Mouse (Mus musculus) stomach, postnatal 0 days (tissue): ENCODE results near the gene Cwf19l1.
A peak's percentile ranks its signal among the peaks of the same experiment; 100 is the strongest.

Source experiments
- CTCF ChIP-seq: IDR thresholded peaks from 2 replicates; pipeline ENCODE4 v1.5.1; 2016; ENCODE audit warnings: antibody characterized with exemption, low read depth, mild to moderate bottlenecking, moderate library complexity
- EP300 ChIP-seq: optimal IDR thresholded peaks from 2 replicates; pipeline ENCODE3; 2016; ENCODE audit warnings: antibody characterized with exemption

- TF ChIP-seq EP300 (no peak), CTCF (peak; percentile 49)
These were observed 12.7 kb upstream of the Cwf19l1 start for GRCm38 (mm10) chr19:44148345-44148744.
